Mouse (Mus musculus): Measurements from ENCODE around the gene Agtpbp1. TPM values are rescaled to one million over a fixed set of nuclear protein-coding genes. Genes with fewer than 3 reads are reported as not detected.
"Not testable (repeated sequence)": the region's sequence is repeated elsewhere in the genome, so short reads cannot be mapped to it uniquely, and the experiment has no call there.

Gene Agtpbp1
- polyA plus RNA-seq, 1 experiment from 2014 or later = 11.3 TPM

- H3K27me3 ChIP-seq (ENCODE audit: low read depth, poor library complexity, severe bottlenecking) = no peaks in the 10 kb centered on the region
- H3K36me3 ChIP-seq = peaks cover 13% of the 10 kb centered on the region
- no peaks in the 10 kb centered on the region for H3K9me3 ChIP-seq (replicated peaks)
- DNase-seq (ENCODE audit: low spot score) = no peak
- WGBS = 81% methylated on average over 4 of the region's 4 CpGs
- H3K4me1 ChIP-seq = peaks cover 3% of the 10 kb centered on the region
- H3K4me3 ChIP-seq = no peak overlapping the region
- H3K27ac ChIP-seq (replicated peaks) = no peak overlapping the region
Observed at GRCm38 (mm10) chr13:59490726-59491125, 94.3 kb downstream of the Agtpbp1 start.

GRCm38 (mm10) chr13:59489143-59489542, 95.9 kb downstream of the Agtpbp1 start:
- 69% methylated on average over 2 of the region's 2 CpGs for WGBS
- Histone ChIP-seq H3K27me3 (ENCODE audit: low read depth, poor library complexity, severe bottlenecking) (no peaks in the 10 kb centered on the region), H3K4me1 (no peaks in the 10 kb centered on the region), H3K27ac (replicated peaks) (no peak overlapping the region), H3K4me3 (no peak overlapping the region), H3K36me3 (peaks cover 1% of the 10 kb centered on the region), H3K9me3 (replicated peaks) (no peaks in the 10 kb centered on the region)
- no peak for DNase-seq (ENCODE audit: low spot score)

GRCm38 (mm10) chr13:59487287-59487686, 97.7 kb downstream of the Agtpbp1 start:
- Histone ChIP-seq H3K36me3 (no peaks in the 10 kb centered on the region), H3K27me3 (ENCODE audit: low read depth, poor library complexity, severe bottlenecking) (no peaks in the 10 kb centered on the region), H3K9me3 (replicated peaks) (no peaks in the 10 kb centered on the region), H3K4me3 (no peak overlapping the region), H3K4me1 (no peaks in the 10 kb centered on the region), H3K27ac (replicated peaks) (no peak overlapping the region)
- DNase-seq (ENCODE audit: low spot score) = no peak
- WGBS = 93% methylated on average over 8 of the region's 8 CpGs

GRCm38 (mm10) chr13:59486243-59486642, 98.8 kb downstream of the Agtpbp1 start:
- Histone ChIP-seq H3K4me3 (no peak overlapping the region), H3K9me3 (replicated peaks) (no peaks in the 10 kb centered on the region), H3K4me1 (no peaks in the 10 kb centered on the region), H3K27ac (replicated peaks) (no peak overlapping the region), H3K36me3 (no peaks in the 10 kb centered on the region), H3K27me3 (ENCODE audit: low read depth, poor library complexity, severe bottlenecking) (no peaks in the 10 kb centered on the region)
- 89% methylated on average over 5 of the region's 5 CpGs for WGBS
- DNase-seq (ENCODE audit: low spot score) = no peak

- DNase-seq (ENCODE audit: low spot score) = no peak
- no peaks in the 10 kb centered on the region for H3K9me3 ChIP-seq (replicated peaks)
- H3K27ac ChIP-seq (replicated peaks) = no peak overlapping the region
- H3K4me1 ChIP-seq = no peaks in the 10 kb centered on the region
- no peaks in the 10 kb centered on the region for H3K36me3 ChIP-seq
- H3K27me3 ChIP-seq (ENCODE audit: low read depth, poor library complexity, severe bottlenecking) = no peaks in the 10 kb centered on the region
- 92% methylated on average over 7 of the region's 7 CpGs for WGBS
- no peak overlapping the region for H3K4me3 ChIP-seq
Observed at GRCm38 (mm10) chr13:59485456-59485855, 99.6 kb downstream of the Agtpbp1 start.

- no peak overlapping the region for H3K27ac ChIP-seq (replicated peaks)
- WGBS = 91% methylated on average over 4 of the region's 4 CpGs
- no peak for DNase-seq (ENCODE audit: low spot score)
Observed at GRCm38 (mm10) chr13:59481484-59481855, 103.6 kb downstream of the Agtpbp1 start.

GRCm38 (mm10) chr13:59480599-59481483, 104.2 kb downstream of the Agtpbp1 start:
- Histone ChIP-seq H3K36me3 (peaks cover 13% of the 10 kb centered on the region), H3K4me1 (no peaks in the 10 kb centered on the region), H3K9me3 (replicated peaks) (no peaks in the 10 kb centered on the region), H3K27me3 (ENCODE audit: low read depth, poor library complexity, severe bottlenecking) (no peaks in the 10 kb centered on the region), H3K27ac (replicated peaks) (no peak overlapping the region), H3K4me3 (no peak overlapping the region)
- DNase-seq (ENCODE audit: low spot score) = no peak
- 93% methylated on average over 13 of the region's 13 CpGs for whole genome bisulfite sequencing

More at GRCm38 (mm10) chr13:59481484-59481855, 103.6 kb downstream of the Agtpbp1 start:
- no peak overlapping the region for H3K4me3 ChIP-seq
- no peaks in the 10 kb centered on the region for H3K4me1 ChIP-seq
- H3K27me3 ChIP-seq (ENCODE audit: low read depth, poor library complexity, severe bottlenecking) = no peaks in the 10 kb centered on the region
- no peaks in the 10 kb centered on the region for H3K9me3 ChIP-seq (replicated peaks)
- peaks cover 12% of the 10 kb centered on the region for H3K36me3 ChIP-seq

- H3K4me3 ChIP-seq; H3K4me1 ChIP-seq; DNase-seq (ENCODE audit: low spot score); H3K27me3 ChIP-seq (ENCODE audit: low read depth, poor library complexity, severe bottlenecking); H3K9me3 ChIP-seq (replicated peaks); H3K27ac ChIP-seq (replicated peaks): not testable (repeated sequence)
- 88% methylated on average over 7 of the region's 7 CpGs for WGBS
- H3K36me3 ChIP-seq = peaks cover 16% of the 10 kb centered on the region
Observed at GRCm38 (mm10) chr13:59477928-59478327, 107.1 kb downstream of the Agtpbp1 start.

GRCm38 (mm10) chr13:59477451-59477850, 107.6 kb downstream of the Agtpbp1 start:
- DNase-seq (ENCODE audit: low spot score) = no peak
- no peaks in the 10 kb centered on the region for H3K27me3 ChIP-seq (ENCODE audit: low read depth, poor library complexity, severe bottlenecking)
- no peak overlapping the region for H3K27ac ChIP-seq (replicated peaks)
- no peaks in the 10 kb centered on the region for H3K4me1 ChIP-seq
- peaks cover 16% of the 10 kb centered on the region for H3K36me3 ChIP-seq
- H3K9me3 ChIP-seq (replicated peaks) = no peaks in the 10 kb centered on the region
- 92% methylated on average over 14 of the region's 14 CpGs for WGBS
- no peak overlapping the region for H3K4me3 ChIP-seq

GRCm38 (mm10) chr13:59474973-59475372, 110.1 kb downstream of the Agtpbp1 start:
- H3K9me3 ChIP-seq (replicated peaks) = no peaks in the 10 kb centered on the region
- H3K36me3 ChIP-seq = peaks cover 16% of the 10 kb centered on the region
- 92% methylated on average over 8 of the region's 8 CpGs for WGBS
- no peak overlapping the region for H3K27ac ChIP-seq (replicated peaks)
- H3K4me3 ChIP-seq = no peak overlapping the region
- no peak for DNase-seq (ENCODE audit: low spot score)
- H3K4me1 ChIP-seq = no peaks in the 10 kb centered on the region
- H3K27me3 ChIP-seq (ENCODE audit: low read depth, poor library complexity, severe bottlenecking) = no peaks in the 10 kb centered on the region

GRCm38 (mm10) chr13:59473341-59473740, 111.7 kb downstream of the Agtpbp1 start:
- 91% methylated on average over 10 of the region's 10 CpGs for WGBS
- H3K27me3 ChIP-seq (ENCODE audit: low read depth, poor library complexity, severe bottlenecking) = no peaks in the 10 kb centered on the region
- no peaks in the 10 kb centered on the region for H3K9me3 ChIP-seq (replicated peaks)
- H3K27ac ChIP-seq (replicated peaks) = no peak overlapping the region
- H3K4me1 ChIP-seq = no peaks in the 10 kb centered on the region
- DNase-seq (ENCODE audit: low spot score) = no peak
- peaks cover 16% of the 10 kb centered on the region for H3K36me3 ChIP-seq
- no peak overlapping the region for H3K4me3 ChIP-seq

- Histone ChIP-seq H3K9me3 (replicated peaks) (no peaks in the 10 kb centered on the region), H3K27me3 (ENCODE audit: low read depth, poor library complexity, severe bottlenecking) (no peaks in the 10 kb centered on the region), H3K36me3 (peaks cover 12% of the 10 kb centered on the region), H3K27ac (replicated peaks) (no peak overlapping the region), H3K4me1 (no peaks in the 10 kb centered on the region), H3K4me3 (no peak overlapping the region)
- 91% methylated on average over 5 of the region's 5 CpGs for WGBS
- DNase-seq (ENCODE audit: low spot score) = no peak
Observed at GRCm38 (mm10) chr13:59472222-59472621, 112.8 kb downstream of the Agtpbp1 start.

- Histone ChIP-seq H3K4me1 (0 out of 2 replicates have a peak, but pooled peaks cover 2% of the 10 kb centered on the region), H3K36me3 (0 out of 2 replicates have a peak, but pooled peaks cover 5% of the 10 kb centered on the region), H3K27me3 (ENCODE audit: low read depth, poor library complexity, severe bottlenecking) (no peaks in the 10 kb centered on the region), H3K27ac (replicated peaks) (no peak overlapping the region), H3K4me3 (no peak overlapping the region), H3K9me3 (replicated peaks) (no peaks in the 10 kb centered on the region)
- no peak for DNase-seq (ENCODE audit: low spot score)
- 92% methylated on average over 5 of the region's 5 CpGs for WGBS
Observed at GRCm38 (mm10) chr13:59469701-59470100, 115.3 kb downstream of the Agtpbp1 start.

Data from midbrain, embryonic 10.5 days (tissue).